Mouse (Mus musculus): ENCODE results near the gene Bckdha. TPM values are rescaled to one million over a fixed set of nuclear protein-coding genes. Genes with fewer than 3 reads are reported as not detected.

Bckdha gene
- total RNA-seq, 1 experiment from 2014 or later, result 33.2 TPM

DNA sequence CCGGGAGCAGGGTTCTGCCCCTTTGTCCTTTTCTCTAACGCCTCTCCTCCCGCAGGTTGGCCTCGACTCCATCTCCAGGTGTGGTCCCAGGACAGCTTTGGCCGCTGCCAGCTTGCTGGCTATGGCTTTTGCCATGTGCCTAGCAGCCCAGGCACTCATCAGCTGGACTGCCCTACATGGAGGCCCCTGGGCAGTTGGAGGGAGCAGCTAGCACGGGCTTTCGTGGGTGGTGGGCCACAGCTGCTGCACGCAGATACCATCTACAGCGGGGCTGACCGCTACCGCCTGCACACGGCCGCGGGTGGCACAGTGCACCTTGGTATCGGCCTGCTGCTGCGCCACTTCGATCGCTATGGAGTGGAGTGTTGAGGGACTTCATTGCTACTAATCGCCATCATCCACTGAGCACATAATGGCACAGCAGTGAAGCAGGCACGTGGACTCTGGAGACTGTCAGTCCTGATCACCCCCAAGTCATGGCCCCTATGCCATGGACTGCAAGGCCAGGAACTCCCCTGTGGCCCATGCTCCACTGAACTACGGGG, 27.2 kb upstream of the Bckdha start:
- ATAC-seq (replicated peaks in 1 of 2; ENCODE audit: insufficient read depth in 1 of 2, low FRiP score in 2 of 2, low TSS enrichment in 1 of 2, low read depth in 1 of 2, poor library complexity in 2 of 2, severe bottlenecking in 2 of 2), result no peak

DNA sequence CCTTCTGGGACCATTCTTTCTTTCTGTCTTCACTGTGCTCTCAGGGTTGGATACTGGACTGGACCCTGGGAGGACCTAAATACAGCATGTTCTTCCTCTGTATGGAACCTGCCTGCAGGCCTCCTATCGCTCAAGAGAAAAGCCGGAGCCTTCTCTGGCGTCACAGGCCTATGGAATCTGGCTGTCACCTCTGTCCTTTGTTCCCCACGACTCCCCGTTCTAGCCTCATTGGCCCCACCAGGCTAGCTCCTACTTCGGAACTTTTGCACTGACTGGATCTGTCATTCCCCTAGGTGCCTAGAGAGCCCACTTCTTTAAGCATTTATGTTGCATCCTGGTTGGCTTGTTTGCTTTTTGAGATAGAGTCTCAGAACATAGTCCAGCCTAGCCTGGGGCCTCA, 25.9 kb upstream of the Bckdha start:
- no peak for ATAC-seq (replicated peaks in 1 of 2; ENCODE audit: insufficient read depth in 1 of 2, low FRiP score in 2 of 2, low TSS enrichment in 1 of 2, low read depth in 1 of 2, poor library complexity in 2 of 2, severe bottlenecking in 2 of 2)

DNA sequence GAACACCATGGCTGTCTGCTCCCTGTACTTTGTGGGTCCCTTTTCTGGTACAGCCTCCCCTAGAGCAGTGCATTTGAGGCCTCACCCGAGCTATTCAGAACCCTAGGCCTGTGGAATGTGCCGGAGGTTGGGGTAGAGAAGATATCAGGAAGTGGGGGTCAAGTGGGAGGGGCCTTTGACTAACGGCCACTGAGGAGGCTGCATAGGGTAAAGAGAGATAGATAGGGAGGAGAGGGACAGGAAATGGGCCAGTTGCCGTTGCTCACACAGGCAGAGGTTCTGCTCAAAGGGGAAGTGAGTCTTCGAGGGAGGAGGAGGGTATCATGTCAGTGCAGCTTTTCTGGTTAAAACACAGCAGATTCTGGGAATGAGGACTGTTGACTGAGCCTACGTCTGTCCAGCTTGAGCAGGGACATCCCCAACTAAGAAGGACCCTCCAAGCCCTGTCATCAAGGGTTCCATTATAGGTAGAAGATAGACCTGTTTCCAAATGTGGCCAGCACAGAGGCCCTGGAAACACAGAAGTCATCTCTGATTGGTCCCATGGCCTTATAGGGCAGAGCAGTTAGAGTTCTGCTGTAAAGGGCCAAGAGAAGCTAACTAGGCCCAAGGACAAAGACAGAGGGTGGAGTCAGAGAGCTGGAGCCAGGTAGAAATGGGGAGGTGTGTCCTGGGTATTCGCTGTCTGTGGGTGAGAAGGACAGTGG, 24.8 kb upstream of the Bckdha start:
- ATAC-seq (replicated peaks in 1 of 2; ENCODE audit: insufficient read depth in 1 of 2, low FRiP score in 2 of 2, low TSS enrichment in 1 of 2, low read depth in 1 of 2, poor library complexity in 2 of 2, severe bottlenecking in 2 of 2), result peak; percentile 21 to 24

DNA sequence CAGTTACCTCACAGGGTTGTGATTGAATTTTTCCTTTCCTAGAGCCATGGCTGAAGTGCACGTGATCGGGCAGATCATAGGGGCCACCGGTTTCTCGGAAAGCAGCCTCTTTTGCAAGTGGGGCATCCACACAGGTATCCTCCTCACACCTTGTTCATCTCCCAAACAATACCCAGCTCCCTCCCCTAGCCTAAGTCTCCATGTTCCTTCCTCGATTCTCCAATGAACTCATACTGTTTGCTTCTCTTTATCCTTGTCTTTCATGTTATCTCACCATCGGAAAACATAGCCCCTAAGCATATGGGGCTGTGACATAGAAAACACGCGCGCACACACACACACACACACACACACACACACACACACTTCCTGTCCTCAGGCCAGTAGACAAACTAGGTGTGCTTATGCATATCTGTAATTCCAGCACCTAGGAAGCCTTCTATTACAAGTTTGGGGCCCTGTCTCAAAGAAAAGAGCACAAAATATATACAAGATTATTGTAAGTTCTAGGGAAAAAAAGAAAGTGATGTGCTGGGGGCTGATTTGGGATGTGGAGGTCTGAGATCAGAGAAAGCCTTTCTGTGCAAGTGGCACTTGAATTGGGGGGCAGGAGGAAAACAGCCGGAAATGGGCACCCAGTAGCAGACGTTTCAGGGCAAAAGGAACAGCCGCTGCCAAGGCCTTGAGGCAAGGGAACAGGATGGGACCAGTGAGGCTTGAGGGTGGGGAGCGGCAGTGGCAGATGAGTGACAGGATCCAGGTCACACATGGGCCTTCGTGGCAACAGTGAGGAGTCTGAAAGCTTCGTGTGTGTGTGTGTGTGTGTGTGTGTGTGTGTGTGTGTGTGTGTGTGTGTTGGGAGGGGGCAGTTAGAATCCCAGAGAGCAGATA, 22.8 kb upstream of the Bckdha start:
- ATAC-seq (replicated peaks in 1 of 2; ENCODE audit: insufficient read depth in 1 of 2, low FRiP score in 2 of 2, low TSS enrichment in 1 of 2, low read depth in 1 of 2, poor library complexity in 2 of 2, severe bottlenecking in 2 of 2), result no peak

DNA sequence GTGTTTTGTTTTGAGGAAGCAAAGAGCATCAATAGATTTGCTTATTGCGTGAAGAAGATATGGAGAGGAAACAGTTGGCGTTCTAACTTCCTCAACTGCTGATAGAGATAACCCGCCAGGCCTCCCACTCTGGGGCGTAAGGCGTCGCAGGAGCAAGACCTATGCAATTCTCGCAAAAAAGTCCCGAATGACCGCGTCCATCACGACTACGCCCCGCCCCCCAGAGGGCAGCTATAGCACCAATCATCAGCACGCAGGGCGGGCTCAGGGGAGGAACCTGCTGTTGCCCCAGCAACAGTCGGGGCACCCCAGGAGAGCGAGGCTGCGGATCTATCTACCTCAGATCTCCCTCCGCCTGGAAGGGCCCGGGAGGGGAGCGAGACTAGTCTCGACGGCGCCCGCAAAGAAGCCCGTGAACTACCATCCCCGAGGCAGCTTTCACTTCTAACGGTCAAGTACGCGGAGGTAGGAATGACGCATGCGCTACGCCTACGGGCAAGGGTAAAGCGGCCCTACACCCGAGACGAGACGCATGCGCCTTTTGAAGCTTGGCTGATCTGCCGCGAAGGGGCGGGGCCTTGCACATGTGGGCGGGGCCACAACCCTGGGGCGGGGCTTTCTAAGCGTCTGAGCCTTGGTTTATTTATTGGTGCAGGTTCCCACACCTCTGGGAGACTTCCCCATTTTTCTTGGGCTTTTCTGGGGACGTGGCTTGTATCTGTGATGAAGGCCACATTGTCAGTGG, 21.9 kb upstream of the Bckdha start, which contains the start of gene B9d2:
B9d2 (plus strand) TSS at position 267 of the 745 bp plus-strand sequence.
- peak; percentile 81 to 86 for ATAC-seq (replicated peaks in 1 of 2; ENCODE audit: insufficient read depth in 1 of 2, low FRiP score in 2 of 2, low TSS enrichment in 1 of 2, low read depth in 1 of 2, poor library complexity in 2 of 2, severe bottlenecking in 2 of 2)

DNA sequence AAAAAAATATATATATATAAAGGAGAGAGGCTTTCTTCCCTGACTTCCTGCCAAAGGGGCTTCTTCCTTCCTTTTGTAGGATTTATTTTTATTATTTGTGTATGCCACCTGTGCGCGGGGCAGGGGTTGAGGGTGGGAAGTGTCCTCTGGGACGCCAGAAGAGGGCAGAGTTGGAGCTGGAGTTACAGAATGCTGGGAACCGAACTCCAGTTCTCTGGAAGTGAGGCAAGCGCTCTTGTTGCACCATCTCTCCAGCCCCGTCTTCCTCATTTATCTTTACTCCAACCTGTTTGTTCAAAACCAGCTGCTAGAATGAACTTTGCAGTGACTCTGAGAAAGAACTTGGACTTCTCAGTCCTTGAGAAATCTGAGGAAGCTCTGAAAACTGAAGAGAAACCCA, 21.2 kb upstream of the Bckdha start:
- ATAC-seq (replicated peaks in 1 of 2; ENCODE audit: insufficient read depth in 1 of 2, low FRiP score in 2 of 2, low TSS enrichment in 1 of 2, low read depth in 1 of 2, poor library complexity in 2 of 2, severe bottlenecking in 2 of 2), result no peak

DNA sequence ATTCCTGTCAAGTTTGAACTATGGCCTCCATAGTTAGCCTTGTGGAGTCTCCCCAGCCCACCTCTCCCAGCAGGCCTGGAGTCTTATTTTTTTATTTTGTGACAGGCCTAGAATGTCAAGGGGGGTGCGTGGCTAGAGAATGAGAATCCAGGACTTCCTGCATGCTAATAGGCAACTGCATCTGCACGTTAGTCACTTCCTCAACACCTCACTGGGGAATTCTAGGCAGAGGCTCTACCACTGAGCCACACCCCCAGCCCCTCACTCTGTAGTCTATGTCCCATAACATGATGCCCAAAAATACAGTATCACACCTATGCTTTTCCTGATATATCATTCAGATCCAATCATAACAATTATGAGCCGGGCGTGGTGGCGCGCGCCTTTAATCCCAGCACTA, 18.2 kb upstream of the Bckdha start:
- no peak for ATAC-seq (replicated peaks in 1 of 2; ENCODE audit: insufficient read depth in 1 of 2, low FRiP score in 2 of 2, low TSS enrichment in 1 of 2, low read depth in 1 of 2, poor library complexity in 2 of 2, severe bottlenecking in 2 of 2)

DNA sequence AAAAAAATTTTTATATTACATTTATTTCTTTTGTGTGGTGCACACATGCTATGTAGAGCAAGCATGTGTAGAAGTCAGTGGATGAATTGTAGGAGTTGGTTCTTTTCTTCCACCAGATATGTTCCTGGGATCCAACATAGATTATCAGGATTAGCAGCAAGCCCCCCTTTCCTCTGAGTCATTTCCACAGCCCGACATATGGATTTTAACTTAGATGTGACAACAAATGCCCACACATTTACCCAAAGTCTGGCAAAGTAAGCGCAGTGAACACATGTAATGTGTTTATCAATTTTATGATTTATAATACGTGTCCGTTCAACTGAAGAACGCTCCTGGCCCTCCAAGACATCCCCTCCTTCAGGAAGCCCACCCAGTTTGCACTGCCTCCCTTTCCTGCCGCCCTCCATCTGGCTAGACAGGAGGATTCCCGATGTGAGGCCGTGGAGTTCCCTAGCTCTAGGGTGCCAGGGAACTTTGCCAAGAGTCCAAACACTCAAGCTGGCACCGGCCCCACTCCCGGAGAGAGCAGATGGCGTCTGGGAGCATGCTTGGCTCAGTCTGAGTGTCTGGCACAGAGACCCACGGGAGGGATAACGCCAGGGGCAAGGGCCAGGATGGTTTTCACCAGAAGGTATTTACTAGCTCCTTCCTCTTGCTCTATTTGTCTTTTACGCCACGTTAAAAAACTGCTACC, 17.5 kb upstream of the Bckdha start:
- ATAC-seq (replicated peaks in 1 of 2; ENCODE audit: insufficient read depth in 1 of 2, low FRiP score in 2 of 2, low TSS enrichment in 1 of 2, low read depth in 1 of 2, poor library complexity in 2 of 2, severe bottlenecking in 2 of 2), result no peak

DNA sequence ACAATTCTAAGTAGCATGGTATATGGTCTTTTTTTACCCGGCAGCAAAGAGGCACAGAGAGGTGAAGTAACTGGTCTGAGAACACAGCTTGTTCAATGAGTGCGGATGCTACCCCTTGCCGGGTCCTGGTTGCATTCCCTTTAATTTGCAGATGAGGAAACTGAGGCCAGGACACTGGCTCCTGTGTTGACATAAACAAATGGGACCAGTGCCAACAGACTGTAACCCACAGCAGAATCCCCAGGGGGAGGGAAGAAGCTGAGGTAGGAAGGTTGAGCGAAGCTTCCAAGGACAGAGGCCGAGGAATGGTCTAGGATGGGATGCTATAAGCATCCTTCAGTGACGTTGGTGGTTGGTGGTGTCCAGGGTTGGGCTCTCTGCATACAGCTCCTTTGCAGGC, 16.6 kb upstream of the Bckdha start:
- ATAC-seq (replicated peaks in 1 of 2; ENCODE audit: insufficient read depth in 1 of 2, low FRiP score in 2 of 2, low TSS enrichment in 1 of 2, low read depth in 1 of 2, poor library complexity in 2 of 2, severe bottlenecking in 2 of 2), result no peak

DNA sequence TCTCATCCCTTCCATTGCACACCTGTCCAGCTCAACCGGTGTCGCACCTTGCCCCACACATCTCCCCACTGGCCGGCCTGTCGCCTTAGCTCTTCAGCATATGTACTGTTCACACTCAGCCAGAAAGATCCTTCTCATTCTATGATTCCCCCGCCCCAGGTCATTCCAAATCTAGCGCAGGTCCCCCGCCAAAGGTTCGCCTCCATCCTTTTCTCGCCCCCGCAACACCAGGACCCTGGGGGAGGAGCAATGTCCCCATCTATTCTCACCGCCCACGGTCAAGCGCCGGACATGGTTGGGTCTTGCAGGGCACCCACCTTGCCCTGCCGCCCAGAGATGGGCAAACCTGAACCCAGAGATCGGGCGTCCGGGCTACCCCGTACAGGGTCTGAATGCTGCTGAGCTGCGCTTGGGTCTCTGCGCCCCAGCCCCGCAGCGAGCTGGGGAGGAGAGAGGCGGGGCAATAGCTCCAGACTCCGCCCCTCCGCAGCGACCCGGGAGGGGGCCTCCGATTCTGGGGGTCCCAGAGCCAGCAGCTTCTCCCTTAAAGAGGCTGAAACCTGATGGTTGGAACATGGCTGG, 16.0 kb upstream of the Bckdha start, which contains the start of gene Tmem91:
Tmem91 (minus strand) TSS at position 448 of the 582 bp plus-strand sequence.
- peak in 1 of 2 experiments; percentile 38; a peak in 3 of 4 replicates for ATAC-seq (replicated peaks in 1 of 2; ENCODE audit: insufficient read depth in 1 of 2, low FRiP score in 2 of 2, low TSS enrichment in 1 of 2, low read depth in 1 of 2, poor library complexity in 2 of 2, severe bottlenecking in 2 of 2)

DNA sequence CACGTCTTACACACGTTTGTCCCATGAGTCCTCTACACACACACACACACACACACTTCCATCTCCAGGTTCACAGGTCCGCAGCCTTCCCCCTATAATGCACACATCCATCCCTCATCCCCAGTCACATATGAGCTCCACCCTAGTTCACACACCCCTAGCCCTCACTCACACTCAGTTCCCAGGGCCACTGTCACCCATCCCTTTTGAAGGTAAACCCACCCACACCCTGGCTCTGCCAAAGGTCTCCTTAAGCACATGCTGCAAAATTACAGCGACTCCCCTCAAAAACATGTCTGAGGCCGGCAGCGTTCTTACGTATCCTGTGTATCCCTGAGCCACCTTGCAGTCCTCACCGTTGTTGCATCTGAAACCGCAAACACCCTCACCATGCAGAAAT, 15.5 kb upstream of the Bckdha start:
- ATAC-seq (replicated peaks in 1 of 2; ENCODE audit: insufficient read depth in 1 of 2, low FRiP score in 2 of 2, low TSS enrichment in 1 of 2, low read depth in 1 of 2, poor library complexity in 2 of 2, severe bottlenecking in 2 of 2), result peak; percentile 14 to 33; a peak in 1 of 4 replicates

DNA sequence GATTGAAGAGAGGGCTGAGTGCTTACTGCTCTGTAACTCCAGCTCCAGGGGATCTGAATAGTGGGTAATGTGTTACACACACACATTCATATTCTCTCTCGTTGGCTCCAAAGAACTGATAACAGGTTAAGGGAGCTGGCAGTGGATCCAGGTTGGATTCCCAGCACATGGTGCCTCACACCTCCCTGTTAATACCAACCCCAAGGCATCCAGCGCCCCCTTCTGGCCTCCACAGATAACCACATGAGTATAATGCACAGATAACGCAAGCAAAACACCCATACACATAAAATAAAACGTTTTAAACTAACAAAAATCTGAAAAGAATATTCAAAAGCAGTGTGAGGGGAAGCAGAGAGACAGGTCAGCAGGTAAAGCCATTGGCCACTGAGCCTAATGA, 13.7 kb upstream of the Bckdha start:
- no peak for ATAC-seq (replicated peaks in 1 of 2; ENCODE audit: insufficient read depth in 1 of 2, low FRiP score in 2 of 2, low TSS enrichment in 1 of 2, low read depth in 1 of 2, poor library complexity in 2 of 2, severe bottlenecking in 2 of 2)

DNA sequence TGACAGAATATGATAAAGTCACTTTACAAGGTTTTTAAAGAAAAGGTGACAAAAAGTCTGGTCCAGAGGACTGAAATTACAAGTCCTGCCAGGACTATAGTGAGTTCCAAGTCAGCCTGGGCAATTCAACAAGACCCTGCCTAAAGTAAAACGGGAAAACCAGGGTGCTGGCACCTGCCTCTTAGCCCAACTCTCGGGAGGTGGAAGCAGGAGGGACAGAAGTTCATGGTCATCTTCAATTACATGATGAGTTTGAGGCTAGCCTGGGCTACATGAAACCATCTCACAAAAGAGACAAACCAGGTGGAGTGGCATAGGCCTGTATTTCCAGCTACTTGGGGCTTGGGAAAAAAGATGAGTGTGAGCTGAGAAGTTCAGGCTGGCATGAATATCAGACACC, 12.9 kb upstream of the Bckdha start:
- ATAC-seq (replicated peaks in 1 of 2; ENCODE audit: insufficient read depth in 1 of 2, low FRiP score in 2 of 2, low TSS enrichment in 1 of 2, low read depth in 1 of 2, poor library complexity in 2 of 2, severe bottlenecking in 2 of 2), result no peak

DNA sequence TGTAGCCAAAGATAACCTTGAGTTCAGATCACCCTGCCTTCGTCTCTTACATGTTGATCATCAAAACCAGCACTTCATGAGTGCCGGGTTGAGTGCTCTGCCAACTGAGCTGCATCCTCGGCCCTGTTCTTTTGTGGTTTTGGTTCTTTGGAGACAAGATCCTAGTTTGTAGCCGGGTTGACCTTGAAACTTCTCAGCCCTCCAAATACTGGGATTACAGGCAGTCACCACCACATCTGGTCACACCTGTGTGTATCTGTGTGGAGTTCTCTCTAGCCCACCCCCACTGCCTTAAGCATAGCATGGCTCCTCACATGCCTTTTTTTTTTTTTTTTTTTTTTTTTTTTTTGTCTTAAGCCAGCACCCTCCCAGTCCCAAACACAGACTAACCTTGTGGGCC, 11.3 kb upstream of the Bckdha start:
- ATAC-seq (replicated peaks in 1 of 2; ENCODE audit: insufficient read depth in 1 of 2, low FRiP score in 2 of 2, low TSS enrichment in 1 of 2, low read depth in 1 of 2, poor library complexity in 2 of 2, severe bottlenecking in 2 of 2), result no peak

DNA sequence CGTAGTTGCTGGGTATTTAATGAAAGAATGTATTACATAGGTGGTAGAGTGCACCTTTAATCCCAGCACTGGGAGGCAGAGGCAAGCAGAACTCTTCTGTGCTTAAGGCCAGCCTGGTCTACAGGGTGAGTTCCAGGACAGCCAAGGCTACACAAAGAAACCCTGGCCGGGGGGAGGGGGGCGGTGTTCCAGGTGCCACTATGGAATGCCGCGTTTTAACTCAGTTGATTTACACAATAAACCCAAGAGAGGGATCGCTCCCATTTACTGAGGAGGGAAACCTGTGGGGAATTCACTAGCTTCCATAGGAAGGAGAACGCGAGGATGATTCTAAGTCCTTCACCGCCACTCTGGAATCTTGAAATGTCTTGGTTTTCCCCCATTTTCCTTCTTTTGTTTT, 10.8 kb upstream of the Bckdha start:
- ATAC-seq (replicated peaks in 1 of 2; ENCODE audit: insufficient read depth in 1 of 2, low FRiP score in 2 of 2, low TSS enrichment in 1 of 2, low read depth in 1 of 2, poor library complexity in 2 of 2, severe bottlenecking in 2 of 2), result no peak

DNA sequence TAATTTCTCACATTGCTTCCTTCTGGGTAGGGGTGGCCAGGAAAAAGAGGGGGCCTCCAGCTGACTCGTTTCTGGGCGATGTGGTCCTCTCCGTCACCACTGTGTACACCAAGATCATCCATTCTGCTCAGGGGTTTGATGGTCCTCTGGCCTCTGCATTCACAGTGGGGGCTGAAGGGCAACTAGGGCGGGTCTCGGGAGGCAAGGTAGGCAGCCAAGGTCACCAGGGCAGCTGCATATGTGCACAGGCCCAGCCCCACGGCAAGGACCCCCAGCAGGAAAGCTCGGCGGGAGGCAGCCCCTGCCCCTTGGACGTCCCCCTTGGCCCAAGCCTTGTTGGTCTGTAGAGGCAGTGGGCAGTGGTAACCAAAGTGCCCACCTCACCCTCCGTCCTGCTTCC, 10.4 kb upstream of the Bckdha start:
- no peak for ATAC-seq (replicated peaks in 1 of 2; ENCODE audit: insufficient read depth in 1 of 2, low FRiP score in 2 of 2, low TSS enrichment in 1 of 2, low read depth in 1 of 2, poor library complexity in 2 of 2, severe bottlenecking in 2 of 2)

DNA sequence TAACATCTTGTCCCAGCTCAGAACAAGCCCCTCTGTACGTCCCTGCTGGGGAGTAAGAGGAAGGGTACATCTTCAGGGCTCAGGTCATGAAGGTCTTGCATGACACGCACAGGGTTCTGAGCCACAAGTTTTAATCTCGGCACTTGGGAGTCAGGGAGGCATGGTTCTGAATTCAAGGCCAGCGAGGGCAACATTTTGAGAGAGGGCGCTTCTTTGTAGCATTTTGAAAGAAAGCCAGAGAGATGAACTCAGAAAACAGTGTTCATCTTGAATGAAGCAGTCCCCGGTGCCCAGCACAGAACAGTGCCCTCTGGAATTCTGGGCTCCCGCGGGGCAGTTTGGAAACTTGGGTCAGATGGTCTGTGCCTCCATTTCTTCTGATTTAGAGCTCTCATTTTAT, 7.6 kb upstream of the Bckdha start:
- no peak for ATAC-seq (replicated peaks in 1 of 2; ENCODE audit: insufficient read depth in 1 of 2, low FRiP score in 2 of 2, low TSS enrichment in 1 of 2, low read depth in 1 of 2, poor library complexity in 2 of 2, severe bottlenecking in 2 of 2)
